ENCODE assay signal across 9 mouse cellular contexts in genomic region chr7:24662575-24662974, GRCm38 (mm10). TPM values are rescaled to one million over a fixed set of nuclear protein-coding genes. Genes with fewer than 3 reads are reported as not detected.
A peak's percentile ranks its signal among the peaks of the same experiment; 100 is the strongest.
DNase-seq lines count a peak whose midpoint lies in the region; ATAC-seq and TF ChIP-seq lines count a peak whose summit lies in the region.
"Had no signal": no experiment of that assay in that cellular context is flagged by ENCODE, and none has a peak within 500 bp of the region (broad histone marks: within the 10 kb centered on the region; RNA-seq: fewer than 3 reads in every experiment).

No protein-coding gene starts in this region.

- no peaks in the 10 kb centered on the region for H3K36me3 ChIP-seq in kidney, postnatal 0 days (ENCODE audit: insufficient read depth, low read length)
- no peaks in the 10 kb centered on the region for H3K36me3 ChIP-seq in liver, embryonic 13.5 days
- no peaks in the 10 kb centered on the region for H3K36me3 ChIP-seq in stomach, embryonic 15.5 days
- H3K36me3 ChIP-seq: heart, embryonic 13.5 days had no signal

- H3K9me3 ChIP-seq in kidney, postnatal 0 days (replicated peaks; ENCODE audit: low read length) = no peaks in the 10 kb centered on the region
- H3K9me3 ChIP-seq in liver, embryonic 13.5 days (replicated peaks) = no peaks in the 10 kb centered on the region
- H3K9me3 ChIP-seq in stomach, embryonic 15.5 days = no peaks in the 10 kb centered on the region
- H3K9me3 ChIP-seq: heart, embryonic 13.5 days had no signal

- peak; percentile 90 for DNase-seq in CD4-positive, CD25-positive, alpha-beta regulatory T cell, adult 2 months (ENCODE audit: low read depth, low spot score)
- peak; percentile 54 to 58 for DNase-seq in adrenal gland, adult 18-20 months (ENCODE audit: low spot score in 2 of 2)
- DNase-seq in embryo, embryonic 10.5 days (ENCODE audit: low spot score) = peak; percentile 92
- DNase-seq in kidney, postnatal 0 days (ENCODE audit: low spot score) = peak; percentile 77
- DNase-seq in liver, embryonic 13.5 days = peak; percentile 51
- DNase-seq in neural tube, embryonic 10.5 days (ENCODE audit: extremely low spot score, low spot score) = peak; percentile 83

- no peak overlapping the region for H3K9ac ChIP-seq in kidney, postnatal 0 days (ENCODE audit: low read depth, low read length)
- no peak overlapping the region for H3K9ac ChIP-seq in liver, embryonic 13.5 days
- H3K9ac ChIP-seq in stomach, embryonic 15.5 days = no peak overlapping the region
- H3K9ac ChIP-seq: heart, embryonic 13.5 days had no signal

- no peaks in the 10 kb centered on the region for H3K4me1 ChIP-seq in kidney, postnatal 0 days (replicated peaks; ENCODE audit: insufficient read depth, low read length)
- H3K4me1 ChIP-seq in liver, embryonic 13.5 days (replicated peaks) = peaks cover 3% of the 10 kb centered on the region; the same call in 1 of the 2 replicates
- no peaks in the 10 kb centered on the region for H3K4me1 ChIP-seq in stomach, embryonic 15.5 days
- H3K4me1 ChIP-seq: heart, embryonic 13.5 days had no signal

- no peak overlapping the region for H3K4me2 ChIP-seq in kidney, postnatal 0 days (ENCODE audit: low read length)
- H3K4me2 ChIP-seq in liver, embryonic 13.5 days = no peak overlapping the region
- no peak overlapping the region for H3K4me2 ChIP-seq in stomach, embryonic 15.5 days
- H3K4me2 ChIP-seq: heart, embryonic 13.5 days had no signal

- no peaks in the 10 kb centered on the region for H3K27me3 ChIP-seq in kidney, postnatal 0 days (ENCODE audit: insufficient read depth, low read length)
- H3K27me3 ChIP-seq in liver, embryonic 13.5 days = no peaks in the 10 kb centered on the region
- no peaks in the 10 kb centered on the region for H3K27me3 ChIP-seq in stomach, embryonic 15.5 days (replicated peaks)
- H3K27me3 ChIP-seq: heart, embryonic 13.5 days had no signal

- H3K4me3 ChIP-seq in kidney, postnatal 0 days (replicated peaks; ENCODE audit: low read depth, low read length) = no peak overlapping the region
- H3K4me3 ChIP-seq in liver, embryonic 13.5 days (replicated peaks) = no peak overlapping the region
- no peak overlapping the region for H3K4me3 ChIP-seq in stomach, embryonic 15.5 days (replicated peaks)
- H3K4me3 ChIP-seq: heart, embryonic 13.5 days had no signal

- WGBS in kidney, postnatal 0 days = 13% methylated on average over 8 of the region's 8 CpGs
- WGBS in liver, embryonic 13.5 days (ENCODE audit: insufficient replicate concordance) = 8% methylated on average over 8 of the region's 8 CpGs
- 13% methylated on average over 8 of the region's 8 CpGs for whole genome bisulfite sequencing in stomach, embryonic 15.5 days

- peak; percentile 83 for ATAC-seq in granulocyte monocyte progenitor cell, adult 5-6 weeks (replicated peaks; ENCODE audit: poor library complexity, severe bottlenecking)
- ATAC-seq in kidney, postnatal 0 days (replicated peaks; ENCODE audit: low FRiP score, low read depth) = peak; percentile 36; the same call in 1 of the 2 replicates
- peak; percentile 39; the same call in 1 of the 2 replicates for ATAC-seq in liver, embryonic 13.5 days (ENCODE audit: low read depth)
- ATAC-seq in stomach, embryonic 15.5 days (ENCODE audit: insufficient read depth, low FRiP score, low read depth) = peak; percentile 19; the same call in 1 of the 2 replicates

- H3K27ac ChIP-seq in kidney, postnatal 0 days = no peak overlapping the region
- no peak overlapping the region for H3K27ac ChIP-seq in liver, embryonic 13.5 days
- H3K27ac ChIP-seq in stomach, embryonic 15.5 days = no peak overlapping the region
- H3K27ac ChIP-seq: heart, embryonic 13.5 days had no signal

- TF ChIP-seq CTCF in kidney, postnatal 0 days (IDR thresholded peaks at IDR 0.05; ENCODE audit: low read depth) = peak; percentile 93

RNA-seq across cellular contexts. Expression of gene Tex101, which starts 13.9 kb away (rescaled TPM):
- total RNA-seq in adrenal gland, adult 18-20 months (2021) = not detected
- not detected in 2 replicates for total RNA-seq in granulocyte monocyte progenitor cell, adult 5-6 weeks (2014; fragmentation: Nextera tagmentation)
- total RNA-seq in granulocyte monocyte progenitor cell, adult 5-6 weeks (2017) = not detected in 2 replicates
- polyA plus RNA-seq in kidney, postnatal 0 days (2015; fragmentation: Nextera tagmentation; extraction: Ambion mirVana) = not detected in 2 replicates
- not detected in 2 replicates for polyA plus RNA-seq in liver, embryonic 13.5 days (2015; fragmentation: Nextera tagmentation; extraction: Ambion mirVana)
- polyA plus RNA-seq in stomach, embryonic 15.5 days (2015; fragmentation: Nextera tagmentation; extraction: Ambion mirVana) = 0.21 TPM in 1 of 2 replicates, not detected in the other
- polyA plus RNA-seq: heart, embryonic 13.5 days had no signal

RNA-seq across cellular contexts. Expression of gene Lypd3, which starts 26.2 kb away (rescaled TPM):
- total RNA-seq in adrenal gland, adult 18-20 months (2021) = under 1 TPM in 1 of 2 experiments, not detected in 1; 0.50 TPM
- not detected in 2 replicates for total RNA-seq in granulocyte monocyte progenitor cell, adult 5-6 weeks (2014; fragmentation: Nextera tagmentation)
- total RNA-seq in granulocyte monocyte progenitor cell, adult 5-6 weeks (2017) = not detected in 2 replicates
- 0.68 and 0.88 TPM in 2 replicates for polyA plus RNA-seq in kidney, postnatal 0 days (2015; fragmentation: Nextera tagmentation; extraction: Ambion mirVana)
- not detected in 2 replicates for polyA plus RNA-seq in liver, embryonic 13.5 days (2015; fragmentation: Nextera tagmentation; extraction: Ambion mirVana)
- 22.6 and 42.2 TPM in 2 replicates for polyA plus RNA-seq in stomach, embryonic 15.5 days (2015; fragmentation: Nextera tagmentation; extraction: Ambion mirVana)

RNA-seq across cellular contexts. Expression of gene BC049730, which starts 46.5 kb away (rescaled TPM):
- not detected for total RNA-seq in adrenal gland, adult 18-20 months (2021)
- total RNA-seq in granulocyte monocyte progenitor cell, adult 5-6 weeks (2014; fragmentation: Nextera tagmentation) = not detected in 2 replicates
- not detected in 2 replicates for total RNA-seq in granulocyte monocyte progenitor cell, adult 5-6 weeks (2017)
- not detected in 2 replicates for polyA plus RNA-seq in kidney, postnatal 0 days (2015; fragmentation: Nextera tagmentation; extraction: Ambion mirVana)
- polyA plus RNA-seq in liver, embryonic 13.5 days (2015; fragmentation: Nextera tagmentation; extraction: Ambion mirVana) = not detected in 2 replicates
- not detected in 2 replicates for polyA plus RNA-seq in stomach, embryonic 15.5 days (2015; fragmentation: Nextera tagmentation; extraction: Ambion mirVana)
- polyA plus RNA-seq: heart, embryonic 13.5 days had no signal

RNA-seq across cellular contexts. Expression of gene Phldb3, which starts 52.0 kb away (rescaled TPM):
- total RNA-seq in adrenal gland, adult 18-20 months (2021) = 1 to 10 TPM; 3.8 to 5.2 TPM
- total RNA-seq in granulocyte monocyte progenitor cell, adult 5-6 weeks (2014; fragmentation: Nextera tagmentation) = 1.8 and 6.4 TPM in 2 replicates
- total RNA-seq in granulocyte monocyte progenitor cell, adult 5-6 weeks (2017) = 7.6 and 13.5 TPM in 2 replicates
- polyA plus RNA-seq in kidney, postnatal 0 days (2015; fragmentation: Nextera tagmentation; extraction: Ambion mirVana) = 0.11 and 0.20 TPM in 2 replicates
- 0.08 and 0.09 TPM in 2 replicates for polyA plus RNA-seq in liver, embryonic 13.5 days (2015; fragmentation: Nextera tagmentation; extraction: Ambion mirVana)
- polyA plus RNA-seq in stomach, embryonic 15.5 days (2015; fragmentation: Nextera tagmentation; extraction: Ambion mirVana) = 0.43 and 0.54 TPM in 2 replicates
- polyA plus RNA-seq: heart, embryonic 13.5 days had no signal

Comparison
In these comparisons a context has a peak if more than half of its experiments do, and no peak if none do; other contexts are left out.
1. ATAC-seq: peak in every context shown above with its lines; median percentile 83 in granulocyte monocyte progenitor cell, adult 5-6 weeks; 39 in liver, embryonic 13.5 days; 36 in kidney, postnatal 0 days; 19 in stomach, embryonic 15.5 days.
2. RNA of gene Lypd3, which starts 26.2 kb away (polyA plus RNA-seq): 22.6 to 42.2 TPM in stomach, embryonic 15.5 days; 0.68 to 0.88 TPM in kidney, postnatal 0 days and not detected in liver, embryonic 13.5 days; every median in the first group is over 10 times any median in the second.
3. Peak in every context shown above with its lines, with median percentiles within 50 percentile points of each other: DNase-seq.